Mouse (Mus musculus) spleen, postnatal 36 days (tissue): ENCODE measurements at regions not wholly inside any gene's neighbourhood (a gene's known extent, or its start where the extent isn't known, plus 50 kb on each side); places are given as distances from the start of the nearest gene placed in this dataset.
"Not testable (repeated sequence)": the region's sequence is repeated elsewhere in the genome, so short reads cannot be mapped to it uniquely, and the experiment has no call there.

Experiments used
- DNase-seq, 2 experiments: peaks; one replicate each; pipeline ENCODE4 v3.0.0; 2022; ENCODE audit warnings: low spot score in 2 of 2, mixed read lengths in 1 of 2

- not testable (repeated sequence) for DNase-seq
Observed at GRCm38 (mm10) chr8:20495542-20495941, 119.2 kb upstream of the Gm21119 start.

DNA sequence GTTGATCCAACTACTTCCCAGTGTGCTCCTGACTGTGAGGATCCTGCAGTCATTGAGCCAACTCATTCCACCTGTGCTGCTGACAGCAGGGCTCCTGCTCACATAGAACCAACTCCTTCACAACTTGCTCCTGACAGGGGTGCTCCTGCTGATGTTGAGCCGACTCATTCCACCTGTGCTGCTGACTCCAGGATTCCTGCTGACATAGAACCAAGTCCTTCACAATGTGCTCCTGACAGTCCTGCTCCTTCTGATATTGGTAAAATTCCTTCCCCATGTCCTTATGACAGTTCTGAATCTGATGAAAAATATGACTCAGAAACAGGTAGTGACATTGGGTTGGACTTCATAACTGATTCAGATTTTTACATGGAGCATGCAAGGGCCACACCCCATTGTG is 100.8 kb upstream of the Gm21119 start:
- not testable (repeated sequence) for DNase-seq

DNA sequence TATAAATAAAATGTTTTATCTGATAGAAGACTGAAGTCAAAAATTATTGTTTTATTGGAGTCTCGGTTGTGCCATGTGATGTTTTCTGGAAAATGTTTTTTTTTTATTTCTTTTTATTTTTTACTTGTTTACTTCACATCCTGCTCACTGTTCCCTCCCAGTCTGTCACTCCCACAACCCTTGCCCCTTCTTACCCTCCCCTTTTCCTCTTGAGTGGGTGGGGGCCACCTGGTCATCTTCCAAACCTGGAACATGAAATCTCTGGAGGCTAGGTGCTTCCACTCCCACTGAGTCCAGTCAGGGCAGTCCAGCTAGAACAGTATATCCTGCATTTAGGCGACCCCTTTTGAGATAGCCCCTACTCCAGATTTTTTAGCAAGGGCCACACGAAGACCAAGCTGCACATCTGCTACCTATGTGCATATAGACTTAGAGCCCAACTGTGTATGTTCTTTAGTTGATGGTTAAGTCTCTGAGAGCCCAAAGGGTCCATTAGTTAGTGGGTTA is 98.3 kb upstream of the Gm21119 start:
- DNase-seq, result not testable (repeated sequence)

GRCm38 (mm10) chr8:20517551-20517950 is 97.2 kb upstream of the Gm21119 start:
- not testable (repeated sequence) for DNase-seq

DNA sequence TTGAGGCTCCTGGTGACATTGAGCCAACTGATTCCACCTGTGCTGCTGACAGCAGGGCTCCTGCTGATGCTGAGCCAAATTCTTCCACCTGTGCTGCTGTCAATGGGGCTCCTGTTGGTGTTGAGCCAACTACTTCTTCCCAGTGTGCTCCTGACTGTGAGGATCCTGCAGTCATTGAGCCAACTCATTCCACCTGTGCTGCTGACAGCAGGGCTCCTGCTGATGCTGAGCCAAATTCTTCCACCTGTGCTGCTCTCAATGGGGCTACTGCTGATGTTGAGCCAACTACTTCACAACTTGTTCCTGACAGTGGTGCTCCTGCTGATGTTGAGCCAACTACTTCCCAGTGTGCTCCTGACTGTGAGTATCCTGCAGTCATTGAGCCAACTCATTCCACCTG is 90.2 kb upstream of the Gm21119 start:
- not testable (repeated sequence) for DNase-seq

DNA sequence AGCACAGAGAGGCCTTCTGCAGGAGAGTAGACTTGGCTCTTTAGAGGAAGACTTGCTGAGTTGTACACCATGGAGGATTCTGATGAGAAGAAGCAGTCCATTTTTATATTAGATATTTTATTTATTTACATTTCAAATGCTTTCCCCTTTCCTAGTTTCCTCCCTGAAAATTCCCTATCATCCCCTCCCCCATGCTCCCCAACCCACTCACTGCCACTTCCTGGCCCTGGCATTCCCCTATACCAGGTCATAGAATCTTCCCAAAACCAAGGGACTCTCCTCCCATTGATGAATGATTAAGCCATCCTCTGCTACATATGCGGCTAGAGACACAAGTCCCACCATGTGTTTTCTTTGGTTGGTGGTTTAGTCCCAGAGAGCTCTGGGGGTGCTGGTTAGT is 85.7 kb upstream of the Gm21119 start:
- DNase-seq, result not testable (repeated sequence)

GRCm38 (mm10) chr8:20539031-20539430 is 75.7 kb upstream of the Gm21119 start:
- DNase-seq, result not testable (repeated sequence)

- not testable (repeated sequence) for DNase-seq
Observed at GRCm38 (mm10) chr8:20544084-20544483, 70.6 kb upstream of the Gm21119 start.

DNA sequence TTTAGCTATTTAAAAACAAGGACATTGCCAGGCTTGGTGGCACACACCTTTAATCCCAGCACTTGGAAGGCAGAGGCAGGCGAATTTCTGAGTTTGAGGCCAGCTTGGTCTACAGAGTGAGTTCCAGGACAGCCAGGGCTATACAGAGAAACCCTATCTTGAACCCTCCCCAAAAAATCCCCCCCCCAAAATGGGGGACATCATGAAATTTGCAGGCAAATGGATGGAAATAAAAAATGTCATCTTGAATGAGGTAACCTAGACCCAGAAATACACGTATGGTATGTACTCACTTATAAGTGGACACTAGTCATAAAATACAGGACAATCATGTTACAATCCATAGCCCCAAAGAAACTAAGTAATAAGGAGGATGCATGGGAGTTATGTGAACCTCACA is 69.4 kb upstream of the Gm21119 start:
- DNase-seq, result not testable (repeated sequence)

DNA sequence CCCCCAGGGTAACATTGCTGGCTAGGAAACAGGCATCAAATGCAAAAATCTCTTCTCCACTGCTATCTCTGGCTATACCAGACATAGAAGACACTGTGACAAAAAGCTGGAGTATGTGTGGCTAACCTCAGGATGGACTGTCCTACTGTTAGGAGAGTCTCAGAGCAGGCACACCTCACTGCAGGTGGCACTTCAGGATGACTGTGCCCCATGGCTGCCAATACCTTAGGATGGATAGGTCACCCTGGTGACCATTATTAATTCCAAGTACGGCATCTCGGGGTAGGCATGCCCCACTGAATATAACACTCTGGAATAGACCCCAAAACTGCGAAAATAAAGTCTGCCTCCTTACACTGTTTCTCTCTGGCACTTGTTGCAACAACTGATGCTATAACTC is 68.3 kb upstream of the Gm21119 start:
- not testable (repeated sequence) for DNase-seq

DNA sequence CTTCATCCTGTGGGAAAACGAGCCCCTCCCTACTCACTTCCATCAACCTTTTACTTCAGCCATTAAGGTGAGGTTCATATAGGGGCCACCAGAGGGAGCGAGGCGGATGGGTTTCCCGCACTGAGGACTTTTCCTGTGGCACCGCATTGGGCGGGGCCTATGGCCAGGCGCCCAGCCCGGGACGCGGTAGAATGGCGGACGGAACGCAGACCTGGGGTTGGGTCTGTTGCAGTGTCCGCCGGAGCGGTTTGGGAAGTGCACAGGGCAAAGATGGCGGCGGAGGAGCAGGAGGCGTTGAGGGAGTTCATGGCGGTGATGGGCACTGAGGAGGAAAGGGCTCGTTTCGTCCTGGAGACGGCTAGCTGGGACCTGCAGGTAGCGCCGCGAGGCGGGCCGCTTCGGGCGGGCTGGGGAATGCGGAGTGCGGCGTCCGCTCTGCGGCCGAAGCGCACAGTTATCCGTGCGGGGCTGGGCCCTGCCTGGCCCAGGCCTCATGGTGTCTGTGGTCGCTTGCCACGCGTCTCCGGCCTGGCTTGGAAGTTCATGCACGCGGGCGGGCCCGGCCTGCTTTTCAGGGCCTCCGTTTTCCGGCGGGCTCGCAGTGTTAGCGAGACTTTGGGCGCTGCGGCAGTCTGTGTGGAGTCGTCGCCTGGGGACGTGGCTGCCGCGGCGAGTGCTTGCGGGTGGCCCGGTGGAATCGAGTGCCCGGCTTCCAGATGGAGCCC is 64.5 kb upstream of the Gm21119 start:
- DNase-seq, result peak; percentile 88 to 91

DNA sequence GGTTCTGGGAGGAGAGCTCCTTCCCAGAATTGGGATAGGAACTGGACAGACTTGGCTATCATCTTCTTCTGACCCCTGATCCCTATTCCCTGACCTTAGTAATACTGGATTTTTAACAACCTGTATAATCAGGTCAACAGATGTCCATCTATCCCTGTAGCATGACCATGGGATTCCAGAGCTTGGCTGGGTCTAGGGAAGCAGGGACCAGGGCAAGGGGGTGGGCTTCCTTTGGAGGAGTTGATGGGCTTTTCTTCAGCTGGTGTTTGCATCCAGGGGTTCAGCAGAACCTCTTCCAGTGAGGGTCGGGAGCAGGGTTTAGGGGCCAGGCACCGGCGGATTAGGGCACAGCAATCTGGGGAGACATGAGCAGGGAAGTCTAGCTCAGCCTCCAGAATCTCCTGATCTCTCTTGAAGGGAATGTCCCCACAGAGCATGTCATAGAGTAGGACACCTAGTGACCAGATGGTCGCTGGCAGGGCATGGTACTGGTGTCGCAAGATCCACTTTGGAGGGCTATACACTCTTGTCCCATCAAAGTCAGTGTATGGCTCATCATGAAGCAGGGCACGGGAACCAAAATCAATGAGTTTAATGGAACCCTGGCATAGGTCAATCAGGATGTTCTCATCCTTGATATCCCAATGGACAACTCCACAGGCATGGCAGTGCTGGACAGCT is 58.1 kb upstream of the Gm21119 start:
- not testable (repeated sequence) for DNase-seq

DNA sequence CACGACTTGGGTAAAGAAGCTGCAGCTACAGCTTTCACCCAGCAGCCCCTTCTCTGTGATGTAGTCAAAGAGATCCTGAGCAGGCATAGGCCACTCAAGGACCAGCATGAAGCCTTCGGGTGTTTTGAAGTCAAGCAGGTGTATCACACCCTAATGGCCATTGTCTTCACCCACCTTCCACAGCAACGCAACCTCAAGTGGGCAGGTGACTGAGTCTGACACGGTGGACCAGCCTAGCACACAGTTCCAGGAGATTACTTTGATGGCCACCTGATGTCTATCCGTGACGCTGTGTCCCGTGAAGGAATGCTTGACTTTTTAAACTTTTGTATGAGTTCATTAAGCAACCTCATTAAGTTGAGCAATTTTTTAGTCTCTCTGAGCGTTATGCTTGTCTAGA is 57.5 kb upstream of the Gm21119 start:
- not testable (repeated sequence) for DNase-seq

GRCm38 (mm10) chr8:20557609-20558008 is 57.1 kb upstream of the Gm21119 start:
- peak in 1 of 2 experiments; percentile 35 for DNase-seq
